Mouse (Mus musculus): ENCODE data around the gene Pole3. TPM values are rescaled to one million over a fixed set of nuclear protein-coding genes. Genes with fewer than 3 reads are reported as not detected.
"Not testable (repeated sequence)": the region's sequence is repeated elsewhere in the genome, so short reads cannot be mapped to it uniquely, and the experiment has no call there.

The Pole3 gene
- polyA plus RNA-seq, 1 experiment from 2014 or later, result 63.1 TPM

- no peak for ATAC-seq (ENCODE audit: low read depth)
- Histone ChIP-seq H3K27ac (replicated peaks) (no peak overlapping the region), H3K36me3 (no peaks in the 10 kb centered on the region), H3K9me3 (no peaks in the 10 kb centered on the region), H3K27me3 (peaks cover 23% of the 10 kb centered on the region), H3K9ac (no peak overlapping the region), H3K4me1 (replicated peaks) (peaks cover 2% of the 10 kb centered on the region), H3K4me3 (no peak overlapping the region), H3K4me2 (no peak overlapping the region)
- 88% methylated on average over 3 of the region's 3 CpGs for WGBS
Measured at GRCm38 (mm10) chr4:62484928-62485327, 39.9 kb downstream of the Pole3 start.

DNA sequence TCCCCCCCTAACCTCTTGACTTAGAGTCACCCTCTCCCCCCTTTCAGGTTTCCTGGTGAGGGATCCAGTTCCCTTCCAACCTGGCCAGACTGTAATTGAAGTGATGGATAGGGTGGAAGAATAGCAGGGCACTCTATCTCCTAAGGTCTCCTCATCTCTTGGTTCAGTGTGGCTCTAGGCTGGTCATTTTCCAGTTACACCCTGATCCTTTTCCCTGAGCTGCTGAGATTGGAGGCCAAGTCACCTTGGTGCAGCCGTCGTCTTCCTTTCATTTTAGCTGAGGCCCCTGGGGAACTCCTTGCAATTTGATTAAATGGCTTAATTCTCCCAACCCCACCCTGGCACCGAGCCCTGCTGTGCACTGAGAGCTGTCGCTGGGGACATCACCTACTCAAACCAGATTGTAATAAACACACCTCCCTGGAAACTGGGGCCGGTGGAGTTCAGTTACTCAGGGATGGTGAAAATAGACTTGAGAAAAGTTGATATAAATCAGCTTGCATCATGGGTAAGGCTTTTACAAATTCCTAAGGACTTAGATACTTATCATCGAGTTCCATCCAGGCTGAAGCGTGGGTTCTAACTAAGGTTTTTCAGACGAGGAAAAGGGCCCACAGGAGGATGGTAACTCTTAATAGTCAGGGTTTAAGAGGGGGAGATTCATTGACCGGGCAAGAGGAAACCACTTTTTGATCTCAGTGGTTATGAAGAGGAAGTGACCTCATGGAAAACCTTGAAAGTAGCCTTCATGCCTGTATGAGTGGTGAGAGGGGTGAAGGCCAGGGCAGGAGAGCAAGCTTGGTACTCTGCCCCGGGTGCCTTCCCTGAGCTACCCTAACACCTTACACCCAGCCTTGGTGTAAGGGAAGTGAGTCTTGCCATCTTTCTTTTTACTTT, 43.9 kb downstream of the Pole3 start:
- no peak for ATAC-seq (ENCODE audit: low read depth)
- Histone ChIP-seq H3K9me3 (no peaks in the 10 kb centered on the region), H3K27ac (replicated peaks) (no peak overlapping the region), H3K36me3 (no peaks in the 10 kb centered on the region), H3K9ac (no peak overlapping the region), H3K4me1 (replicated peaks) (peaks cover 13% of the 10 kb centered on the region), H3K27me3 (peaks cover 54% of the 10 kb centered on the region), H3K4me2 (no peak overlapping the region), H3K4me3 (no peak overlapping the region)
- WGBS, result 46% methylated on average over 10 of the region's 10 CpGs

- no peaks in the 10 kb centered on the region for H3K36me3 ChIP-seq
- H3K4me2 ChIP-seq, result peak within 1 kb of the TSS; percentile 73
- peak; percentile 70 for ATAC-seq (ENCODE audit: low read depth)
Measured at GRCm38 (mm10) chr4:62479937-62480708, 44.7 kb downstream of the Pole3 start, which contains the start of gene Bspry. Gene Bspry, plus strand, starts transcription at chr4:62480053.

GRCm38 (mm10) chr4:62479593-62479936, 45.3 kb downstream of the Pole3 start:
- not testable (repeated sequence) for H3K36me3 ChIP-seq; H3K9me3 ChIP-seq; H3K27ac ChIP-seq (replicated peaks); ATAC-seq (ENCODE audit: low read depth)
- Histone ChIP-seq H3K4me1 (replicated peaks) (peaks cover 13% of the 10 kb centered on the region), H3K27me3 (peaks cover 61% of the 10 kb centered on the region), H3K4me2 (peak overlapping the region; percentile 73), H3K9ac (peak overlapping the region; percentile 50), H3K4me3 (peak overlapping the region; percentile 43)
- 14% methylated on average over 11 of the region's 11 CpGs for WGBS

More at GRCm38 (mm10) chr4:62479937-62480708, 44.7 kb downstream of the Pole3 start, which contains the start of gene Bspry:
- H3K27ac ChIP-seq (replicated peaks), result no peak within 1 kb of the TSS
- peaks cover 60% of the 10 kb centered on the region for H3K27me3 ChIP-seq
- H3K4me1 ChIP-seq (replicated peaks), result peaks cover 13% of the 10 kb centered on the region
- peak within 1 kb of the TSS; percentile 50 for H3K9ac ChIP-seq
- 2% methylated on average over 71 of the region's 71 CpGs for WGBS
- peak within 1 kb of the TSS; percentile 43 for H3K4me3 ChIP-seq
- no peaks in the 10 kb centered on the region for H3K9me3 ChIP-seq

GRCm38 (mm10) chr4:62477542-62478244, 47.2 kb downstream of the Pole3 start:
- Histone ChIP-seq H3K4me3 (no peak overlapping the region), H3K4me2 (no peak overlapping the region), H3K36me3 (no peaks in the 10 kb centered on the region), H3K4me1 (replicated peaks) (peaks cover 13% of the 10 kb centered on the region), H3K27me3 (peaks cover 64% of the 10 kb centered on the region), H3K9ac (no peak overlapping the region), H3K9me3 (no peaks in the 10 kb centered on the region), H3K27ac (replicated peaks) (no peak overlapping the region)
- WGBS, result 86% methylated on average over 6 of the region's 6 CpGs
- ATAC-seq (ENCODE audit: low read depth), result no peak

GRCm38 (mm10) chr4:62475793-62476192, 49.1 kb downstream of the Pole3 start:
- peaks cover 51% of the 10 kb centered on the region for H3K27me3 ChIP-seq
- no peak for ATAC-seq (ENCODE audit: low read depth)

GRCm38 (mm10) chr4:62475131-62475530, 49.7 kb downstream of the Pole3 start:
- no peak overlapping the region for H3K9ac ChIP-seq
- peaks cover 17% of the 10 kb centered on the region for H3K4me1 ChIP-seq (replicated peaks)
- no peak overlapping the region for H3K27ac ChIP-seq (replicated peaks)
- 79% methylated on average over 2 of the region's 2 CpGs for WGBS
- ATAC-seq (ENCODE audit: low read depth), result no peak
- H3K9me3 ChIP-seq, result no peaks in the 10 kb centered on the region
- no peak overlapping the region for H3K4me3 ChIP-seq
- peaks cover 44% of the 10 kb centered on the region for H3K27me3 ChIP-seq
- H3K36me3 ChIP-seq, result no peaks in the 10 kb centered on the region
- H3K4me2 ChIP-seq, result no peak overlapping the region

More at GRCm38 (mm10) chr4:62475793-62476192, 49.1 kb downstream of the Pole3 start:
- no peaks in the 10 kb centered on the region for H3K9me3 ChIP-seq
- H3K36me3 ChIP-seq, result no peaks in the 10 kb centered on the region
- no peak overlapping the region for H3K27ac ChIP-seq (replicated peaks)
- WGBS, result 91% methylated on average over 6 of the region's 6 CpGs
- no peak overlapping the region for H3K9ac ChIP-seq
- H3K4me1 ChIP-seq (replicated peaks), result peaks cover 13% of the 10 kb centered on the region
- no peak overlapping the region for H3K4me2 ChIP-seq
- no peak overlapping the region for H3K4me3 ChIP-seq

Other genes starting within 250 kb of the Pole3 start
- gene Fkbp15, start 164.5 kb downstream of the Pole3 start, polyA plus RNA-seq (2015; fragmentation: Nextera tagmentation; extraction: Ambion mirVana), result 24.8 and 24.9 TPM in 2 replicates
- 34.6 and 35.0 TPM in 2 replicates for gene Slc31a1, start 164.3 kb downstream of the Pole3 start, polyA plus RNA-seq (2015; fragmentation: Nextera tagmentation; extraction: Ambion mirVana)
- gene Cdc26, start 116.4 kb downstream of the Pole3 start, polyA plus RNA-seq (2015; fragmentation: Nextera tagmentation; extraction: Ambion mirVana), result 98.8 and 108 TPM in 2 replicates
- gene Prpf4, start 116.3 kb downstream of the Pole3 start, polyA plus RNA-seq (2015; fragmentation: Nextera tagmentation; extraction: Ambion mirVana), result 17.1 and 17.9 TPM in 2 replicates
- gene Rnf183, start 89.8 kb downstream of the Pole3 start, polyA plus RNA-seq (2015; fragmentation: Nextera tagmentation; extraction: Ambion mirVana), result 0.18 TPM in 1 of 2 replicates, not detected in the other
- gene Wdr31, start 54.2 kb downstream of the Pole3 start, polyA plus RNA-seq (2015; fragmentation: Nextera tagmentation; extraction: Ambion mirVana), result 5.7 and 6.8 TPM in 2 replicates
- 0.74 and 0.80 TPM in 2 replicates for gene Bspry, start 45.0 kb downstream of the Pole3 start, polyA plus RNA-seq (2015; fragmentation: Nextera tagmentation; extraction: Ambion mirVana)
- gene Hdhd3, start 21.6 kb downstream of the Pole3 start, polyA plus RNA-seq (2015; fragmentation: Nextera tagmentation; extraction: Ambion mirVana), result 13.1 and 14.2 TPM in 2 replicates
- gene Alad, start 5.2 kb downstream of the Pole3 start, polyA plus RNA-seq (2015; fragmentation: Nextera tagmentation; extraction: Ambion mirVana), result 49.8 and 58.8 TPM in 2 replicates
- gene 4933430I17Rik, start 301 bp upstream of the Pole3 start, polyA plus RNA-seq (2015; fragmentation: Nextera tagmentation; extraction: Ambion mirVana), result 0.70 and 0.87 TPM in 2 replicates
- 71.4 and 79.0 TPM in 2 replicates for gene Rgs3, start 34.8 kb upstream of the Pole3 start, polyA plus RNA-seq (2015; fragmentation: Nextera tagmentation; extraction: Ambion mirVana)

All from neural tube, embryonic 13.5 days (tissue).